Mouse (Mus musculus) bone marrow, adult 2 months (tissue): Measurements from ENCODE around the gene Yes1.

Experiments used
- CTCF ChIP-seq: fragments of 200-500 bp; IDR thresholded peaks from 2 replicates; pipeline ENCODE4 v1.5.1; 2011; ENCODE audit warnings: low read length, control low read depth; ENCODE audit not compliant: control insufficient read depth, insufficient read depth
- POLR2A ChIP-seq: fragments of 200-500 bp; IDR thresholded peaks from 2 replicates; pipeline ENCODE4 v1.6.1; 2011; ENCODE audit warnings: low read depth, mild to moderate bottlenecking, control low read depth, low read length, borderline replicate concordance; ENCODE audit not compliant: control insufficient read depth

- TF ChIP-seq CTCF (no peak), POLR2A (no peak)
These were observed 113.0 kb downstream of the Yes1 start for GRCm38 (mm10) chr5:32723981-32724380.
